Mouse (Mus musculus): ENCODE measurements around the gene Fmod. TPM values are rescaled to one million over a fixed set of nuclear protein-coding genes. Genes with fewer than 3 reads are reported as not detected.

Gene Fmod
- total and polyA plus RNA-seq, 3 experiments: not detected

DNA sequence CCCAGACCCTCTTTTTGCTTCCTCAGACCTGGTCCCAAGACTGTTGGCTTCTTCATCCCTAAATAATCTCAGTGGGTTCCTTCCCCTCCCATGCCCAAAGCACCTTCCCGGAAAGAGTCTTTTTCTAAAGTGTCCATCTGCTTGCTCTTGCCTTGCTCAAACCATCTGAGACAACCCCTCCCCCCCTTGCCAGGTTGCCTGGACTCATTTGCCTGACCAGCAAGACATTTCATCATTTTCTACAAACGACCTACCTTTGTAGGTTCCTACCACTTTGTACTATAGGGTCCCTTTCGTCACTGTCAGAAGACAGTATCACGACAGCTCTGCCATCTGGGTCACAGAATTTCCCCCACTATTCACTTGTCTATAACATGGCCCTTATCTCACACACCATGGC, 43.4 kb downstream of the Fmod start:
- Histone ChIP-seq H3K9me3 (replicated peaks; ENCODE audit: low read length) (no peaks in the 10 kb centered on the region), H3K79me2 (replicated peaks; ENCODE audit: control insufficient read depth, extremely low read depth, insufficient read depth, poor library complexity, severe bottlenecking) (peaks cover 11% of the 10 kb centered on the region; the same call in 1 of the 2 replicates), H3K27me3 (replicated peaks) (peaks cover 25% of the 10 kb centered on the region), H3K4me3 (replicated peaks in 1 of 3; ENCODE audit: low read depth in 2 of 3, low read length in 2 of 3, poor library complexity in 1 of 3) (no peak overlapping the region), H3K36me3 (replicated peaks in 1 of 2; ENCODE audit: control insufficient read depth in 1 of 2, insufficient read depth in 1 of 2, low read length in 1 of 2) (peaks cover 8 to 21% of the 10 kb centered on the region in 2 experiments), H3K27ac (ENCODE audit: insufficient read depth, low read depth) (no peak overlapping the region), H3K9ac (ENCODE audit: insufficient read depth, low read depth) (no peak overlapping the region), H3K4me1 (ENCODE audit: control insufficient read depth in 1 of 2, insufficient read depth in 2 of 2) (peaks cover 20 to 55% of the 10 kb centered on the region in 2 experiments), H3K4me2 (ENCODE audit: insufficient read depth, low read depth, poor library complexity, severe bottlenecking) (no peak overlapping the region)
- no peak for DNase-seq (ENCODE audit: extremely low read depth)
- in situ Hi-C loops (cut with MboI; ENCODE audit: low pct_ligation_motif_present, low pct_unique_long_range_greater_than_20kb, low sequenced_read_pairs): no loop called here
- dilution Hi-C loops (cut with MboI; ENCODE audit: extremely low pct_ligation_motif_present, extremely low pct_unique_long_range_greater_than_20kb, low sequenced_read_pairs): no loop called here
- no peak for TF ChIP-seq POLR2AphosphoS2 (IDR thresholded peaks at IDR 0.05; ENCODE audit: low read depth, low read length)
- no peak for TF ChIP-seq CHD1 (IDR thresholded peaks at IDR 0.05; ENCODE audit: low read depth, low read length)
- TF ChIP-seq ZNF384 (IDR thresholded peaks at IDR 0.05; ENCODE audit: low read depth, low read length): no peak
- no peak for TF ChIP-seq JUN (IDR thresholded peaks at IDR 0.05; ENCODE audit: insufficient read depth, low read depth, low read length)
- TF ChIP-seq GABPA (IDR thresholded peaks at IDR 0.05; ENCODE audit: insufficient replicate concordance, low read depth, low read length): no peak
- no peak for TF ChIP-seq SMC3 (IDR thresholded peaks at IDR 0.05; ENCODE audit: low read depth, low read length)
- no peak for TF ChIP-seq MAZ (IDR thresholded peaks at IDR 0.05; ENCODE audit: low read depth, low read length)
- no peak for TF ChIP-seq CHD2 (IDR thresholded peaks at IDR 0.05; ENCODE audit: low read length)
- no peak for TF ChIP-seq TBP (conservative IDR thresholded peaks at IDR 0.05; ENCODE audit: low read depth, low read length)

DNA sequence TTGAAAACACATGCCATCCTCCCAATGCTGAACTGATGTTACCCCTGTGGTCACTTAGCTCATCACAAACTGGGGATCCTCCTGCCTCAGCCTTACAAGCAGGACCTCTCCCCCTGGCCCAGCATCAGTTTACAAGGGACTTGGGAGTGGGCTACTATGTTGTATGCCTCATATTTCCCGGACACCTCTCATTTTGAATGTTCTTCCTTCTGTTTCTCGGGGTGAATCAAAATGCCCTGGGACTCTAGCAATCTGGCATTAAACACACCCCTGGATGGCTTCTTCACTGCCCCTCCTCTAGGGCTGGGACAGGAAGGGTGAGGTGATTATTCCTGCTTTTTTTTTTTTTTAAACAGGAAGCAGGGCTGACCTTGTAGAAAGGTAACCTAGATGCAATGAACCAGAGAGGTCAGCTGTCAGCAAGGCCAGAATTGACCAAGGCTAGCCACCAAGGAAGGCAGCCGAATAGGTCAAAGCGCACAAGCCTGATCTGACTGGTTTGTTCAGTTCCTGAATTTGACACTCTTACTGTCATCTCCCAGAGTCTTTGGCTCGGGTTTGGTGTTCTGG, 43.9 kb downstream of the Fmod start:
- DNase-seq (ENCODE audit: extremely low read depth): no peak
- Histone ChIP-seq H3K79me2 (replicated peaks; ENCODE audit: control insufficient read depth, extremely low read depth, insufficient read depth, poor library complexity, severe bottlenecking) (peaks cover 11% of the 10 kb centered on the region; the same call in 1 of the 2 replicates), H3K9ac (ENCODE audit: insufficient read depth, low read depth) (no peak overlapping the region), H3K27me3 (replicated peaks) (peaks cover 25% of the 10 kb centered on the region), H3K4me1 (ENCODE audit: control insufficient read depth in 1 of 2, insufficient read depth in 2 of 2) (peaks cover 22 to 55% of the 10 kb centered on the region in 2 experiments), H3K4me3 (replicated peaks in 1 of 3; ENCODE audit: low read depth in 2 of 3, low read length in 2 of 3, poor library complexity in 1 of 3) (no peak overlapping the region), H3K4me2 (ENCODE audit: insufficient read depth, low read depth, poor library complexity, severe bottlenecking) (no peak overlapping the region), H3K27ac (ENCODE audit: insufficient read depth, low read depth) (no peak overlapping the region), H3K9me3 (replicated peaks; ENCODE audit: low read length) (no peaks in the 10 kb centered on the region), H3K36me3 (replicated peaks in 1 of 2; ENCODE audit: control insufficient read depth in 1 of 2, insufficient read depth in 1 of 2, low read length in 1 of 2) (peaks cover 8 to 15% of the 10 kb centered on the region in 2 experiments)
- dilution Hi-C loops (cut with MboI; ENCODE audit: extremely low pct_ligation_motif_present, extremely low pct_unique_long_range_greater_than_20kb, low sequenced_read_pairs): no loop called here
- no peak for TF ChIP-seq ZC3H11A (IDR thresholded peaks at IDR 0.05; ENCODE audit: low read depth, low read length)
- no peak for TF ChIP-seq ZKSCAN1 (IDR thresholded peaks at IDR 0.05; ENCODE audit: borderline replicate concordance, low read depth, low read length)
- TF ChIP-seq KAT2A (IDR thresholded peaks at IDR 0.05; ENCODE audit: insufficient replicate concordance, low read length): no peak
- no peak for TF ChIP-seq RCOR1 (conservative IDR thresholded peaks at IDR 0.05; ENCODE audit: low read depth, low read length)
- TF ChIP-seq TBP (conservative IDR thresholded peaks at IDR 0.05; ENCODE audit: low read depth, low read length): no peak
- TF ChIP-seq RAD21 (IDR thresholded peaks at IDR 0.05; ENCODE audit: low read depth, low read length): no peak
- TF ChIP-seq MAFK (IDR thresholded peaks at IDR 0.05; ENCODE audit: insufficient replicate concordance, low read length): no peak
- TF ChIP-seq ELF1 (IDR thresholded peaks at IDR 0.05; ENCODE audit: low read depth, low read length): no peak
- TF ChIP-seq MEF2A (IDR thresholded peaks at IDR 0.05; ENCODE audit: borderline replicate concordance, low read depth, low read length): no peak
- no peak for TF ChIP-seq SMC3 (IDR thresholded peaks at IDR 0.05; ENCODE audit: low read depth, low read length)
- TF ChIP-seq ETS1 (conservative IDR thresholded peaks at IDR 0.05; ENCODE audit: low read depth, low read length): no peak
- TF ChIP-seq MXI1 (IDR thresholded peaks at IDR 0.05; ENCODE audit: low read depth, low read length): no peak
- no peak for TF ChIP-seq USF2 (conservative IDR thresholded peaks at IDR 0.05; ENCODE audit: low read depth, low read length)
- TF ChIP-seq POLR2AphosphoS2 (IDR thresholded peaks at IDR 0.05; ENCODE audit: low read depth, low read length): no peak
- TF ChIP-seq HCFC1 (IDR thresholded peaks at IDR 0.05; ENCODE audit: low read depth, low read length): no peak
- no peak for TF ChIP-seq CHD1 (IDR thresholded peaks at IDR 0.05; ENCODE audit: low read depth, low read length)
- in situ Hi-C loops (cut with MboI; ENCODE audit: low pct_ligation_motif_present, low pct_unique_long_range_greater_than_20kb, low sequenced_read_pairs): no loop called here
